Mouse (Mus musculus): ENCODE results near the gene Tpm3. TPM values are rescaled to one million over a fixed set of nuclear protein-coding genes. Genes with fewer than 3 reads are reported as not detected.

The Tpm3 gene
- total and polyA plus RNA-seq, 3 experiments, result 205 to 274 (median 273) TPM

- TF ChIP-seq GATA1 (IDR thresholded peaks at IDR 0.05; ENCODE audit: low read depth, low read length) (peak; percentile 69), GABPA (IDR thresholded peaks at IDR 0.05; ENCODE audit: low read depth, low read length) (no peak), HCFC1 (IDR thresholded peaks at IDR 0.05; ENCODE audit: low read depth, low read length) (no peak), MAFK (IDR thresholded peaks at IDR 0.05; ENCODE audit: borderline replicate concordance, low read depth, low read length) (no peak), TAL1 (IDR thresholded peaks at IDR 0.05; ENCODE audit: low read length) (no peak), SIN3A (IDR thresholded peaks at IDR 0.05; ENCODE audit: low read length) (peak; percentile 73), MYC (IDR thresholded peaks at IDR 0.05; ENCODE audit: low read depth, low read length) (no peak), MXI1 (IDR thresholded peaks at IDR 0.05; ENCODE audit: low read depth, low read length) (peak; percentile 63), RAD21 (IDR thresholded peaks at IDR 0.05; ENCODE audit: low read depth, low read length) (no peak), POLR2AphosphoS5 (IDR thresholded peaks at IDR 0.05; ENCODE audit: borderline replicate concordance, low read depth, low read length) (no peak), ETS1 (IDR thresholded peaks at IDR 0.05; ENCODE audit: low read depth, low read length) (0 out of 2 replicates have a peak, but pooled peaks have one; percentile 24)
Observed at GRCm38 (mm10) chr3:90086068-90086467, 13.6 kb downstream of the Tpm3 start (continued).

DNA sequence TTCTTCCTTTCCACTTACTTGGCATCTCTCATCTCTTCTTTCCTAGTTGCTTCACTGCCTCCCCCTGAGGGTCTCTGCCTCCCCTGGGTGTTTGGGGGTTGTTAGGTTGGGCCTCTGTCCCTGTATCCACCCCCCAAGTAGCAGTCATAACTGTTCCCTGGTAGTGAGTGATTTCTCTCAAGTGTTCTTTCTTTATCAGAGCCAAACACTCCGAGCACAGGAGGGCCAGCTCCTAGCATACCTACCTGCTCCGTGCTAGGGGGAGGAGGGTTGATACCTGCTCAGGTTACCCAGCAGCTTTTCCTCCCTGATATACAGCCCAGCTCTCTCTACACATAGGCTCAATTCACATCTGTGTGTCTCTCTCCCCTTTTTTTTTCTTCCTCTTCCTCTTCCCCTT lies 16.2 kb downstream of the Tpm3 start:
- Histone ChIP-seq H3K79me2 (ENCODE audit: control insufficient read depth, insufficient read depth, low read length, poor library complexity) (peaks cover 31% of the 10 kb centered on the region), H3K27me3 (ENCODE audit: control insufficient read depth in 1 of 2, insufficient read depth in 2 of 2, low read length in 2 of 2) (no peaks in the 10 kb centered on the region), H3K9me3 (replicated peaks; ENCODE audit: insufficient read depth, low read length) (no peaks in the 10 kb centered on the region), H3K9ac (ENCODE audit: control insufficient read depth, low read depth, low read length, poor library complexity, severe bottlenecking) (no peak overlapping the region), H3K27ac (ENCODE audit: control insufficient read depth, low read depth, low read length) (no peak overlapping the region), H3K36me3 (ENCODE audit: control insufficient read depth in 1 of 2, insufficient read depth in 2 of 2, low read length in 2 of 2) (peaks cover 27 to 45% of the 10 kb centered on the region in 2 experiments), H3K4me1 (ENCODE audit: control insufficient read depth in 1 of 2, insufficient read depth in 2 of 2, low read length in 2 of 2) (peaks cover 12 to 23% of the 10 kb centered on the region in 2 experiments), H3K4me3 (ENCODE audit: control insufficient read depth in 1 of 2, insufficient read depth in 1 of 2, low read depth in 2 of 2, low read length in 2 of 2) (no peak overlapping the region)
- DNase-seq (ENCODE audit: low read depth, low spot score), result no peak
- TF ChIP-seq POLR2A (IDR thresholded peaks at IDR 0.05; ENCODE audit: control insufficient read depth in 1 of 2, insufficient read depth in 1 of 2, low read depth in 1 of 2, low read length in 2 of 2, poor library complexity in 1 of 2) (no peak), USF1 (IDR thresholded peaks at IDR 0.05; ENCODE audit: low read depth, low read length) (no peak), E2F4 (IDR thresholded peaks at IDR 0.05; ENCODE audit: borderline replicate concordance, low read depth, low read length) (no peak), HCFC1 (IDR thresholded peaks at IDR 0.05; ENCODE audit: low read depth, low read length) (no peak), TCF12 (IDR thresholded peaks at IDR 0.05; ENCODE audit: low read depth, low read length) (no peak), TAL1 (IDR thresholded peaks at IDR 0.05; ENCODE audit: low read length) (no peak), UBTF (IDR thresholded peaks at IDR 0.05; ENCODE audit: borderline replicate concordance, insufficient read depth, low read depth, low read length) (no peak), MXI1 (IDR thresholded peaks at IDR 0.05; ENCODE audit: low read depth, low read length) (no peak)

GRCm38 (mm10) chr3:90090892-90091291 lies 18.4 kb downstream of the Tpm3 start:
- no peak for TF ChIP-seq MYC (IDR thresholded peaks at IDR 0.05; ENCODE audit: low read depth, low read length)
- no peak for TF ChIP-seq TCF12 (IDR thresholded peaks at IDR 0.05; ENCODE audit: low read depth, low read length)
- TF ChIP-seq USF2 (IDR thresholded peaks at IDR 0.05; ENCODE audit: borderline replicate concordance in 1 of 2, insufficient read depth in 1 of 2, low read depth in 1 of 2, low read length in 2 of 2), result no peak
- TF ChIP-seq RCOR1 (IDR thresholded peaks at IDR 0.05; ENCODE audit: low read depth, low read length), result no peak
- TF ChIP-seq BHLHE40 (IDR thresholded peaks at IDR 0.05; ENCODE audit: borderline replicate concordance, low read depth, low read length), result no peak
- TF ChIP-seq MXI1 (IDR thresholded peaks at IDR 0.05; ENCODE audit: low read depth, low read length), result no peak
- no peak for TF ChIP-seq MAX (IDR thresholded peaks at IDR 0.05; ENCODE audit: low read length)
- TF ChIP-seq POLR2AphosphoS5 (IDR thresholded peaks at IDR 0.05; ENCODE audit: borderline replicate concordance, low read depth, low read length), result no peak
- no peak for TF ChIP-seq RAD21 (IDR thresholded peaks at IDR 0.05; ENCODE audit: low read depth, low read length)
- TF ChIP-seq KAT2A (conservative IDR thresholded peaks at IDR 0.05; ENCODE audit: low read depth, low read length), result no peak
- TF ChIP-seq MAZ (IDR thresholded peaks at IDR 0.05; ENCODE audit: low read depth, low read length), result no peak
- TF ChIP-seq NELFE (IDR thresholded peaks at IDR 0.05; ENCODE audit: low read depth, low read length), result no peak
- no peak for TF ChIP-seq GABPA (IDR thresholded peaks at IDR 0.05; ENCODE audit: low read depth, low read length)
- no peak for TF ChIP-seq ETS1 (IDR thresholded peaks at IDR 0.05; ENCODE audit: low read depth, low read length)
- no peak for TF ChIP-seq TAL1 (IDR thresholded peaks at IDR 0.05; ENCODE audit: low read length)

More at GRCm38 (mm10) chr3:90090892-90091291, 18.4 kb downstream of the Tpm3 start:
- DNase-seq (ENCODE audit: low read depth, low spot score), result no peak
- no peak overlapping the region for H3K27ac ChIP-seq (ENCODE audit: control insufficient read depth, low read depth, low read length)
- no peaks in the 10 kb centered on the region for H3K9me3 ChIP-seq (replicated peaks; ENCODE audit: insufficient read depth, low read length)
- peaks cover 11% of the 10 kb centered on the region for H3K79me2 ChIP-seq (ENCODE audit: control insufficient read depth, insufficient read depth, low read length, poor library complexity)
- no peaks in the 10 kb centered on the region for H3K27me3 ChIP-seq (ENCODE audit: control insufficient read depth in 1 of 2, insufficient read depth in 2 of 2, low read length in 2 of 2)
- no peak overlapping the region for H3K4me3 ChIP-seq (ENCODE audit: control insufficient read depth in 1 of 2, insufficient read depth in 1 of 2, low read depth in 2 of 2, low read length in 2 of 2)
- H3K4me1 ChIP-seq (ENCODE audit: control insufficient read depth in 1 of 2, insufficient read depth in 2 of 2, low read length in 2 of 2), result peaks cover 2 to 3% of the 10 kb centered on the region in 2 experiments
- H3K36me3 ChIP-seq (ENCODE audit: control insufficient read depth in 1 of 2, insufficient read depth in 2 of 2, low read length in 2 of 2), result peaks cover 6 to 50% of the 10 kb centered on the region in 2 experiments
- H3K9ac ChIP-seq (ENCODE audit: control insufficient read depth, low read depth, low read length, poor library complexity, severe bottlenecking), result no peak overlapping the region
